Mouse (Mus musculus) adrenal gland, postnatal 25 days (tissue): ENCODE measurements at regions not wholly inside any gene's neighbourhood (a gene's known extent, or its start where the extent isn't known, plus 50 kb on each side); places are given as distances from the start of the nearest gene placed in this dataset.

Source experiments
- DNase-seq: peaks from one replicate; pipeline ENCODE4 v3.0.0; 2021; ENCODE audit warnings: mixed read lengths

DNA sequence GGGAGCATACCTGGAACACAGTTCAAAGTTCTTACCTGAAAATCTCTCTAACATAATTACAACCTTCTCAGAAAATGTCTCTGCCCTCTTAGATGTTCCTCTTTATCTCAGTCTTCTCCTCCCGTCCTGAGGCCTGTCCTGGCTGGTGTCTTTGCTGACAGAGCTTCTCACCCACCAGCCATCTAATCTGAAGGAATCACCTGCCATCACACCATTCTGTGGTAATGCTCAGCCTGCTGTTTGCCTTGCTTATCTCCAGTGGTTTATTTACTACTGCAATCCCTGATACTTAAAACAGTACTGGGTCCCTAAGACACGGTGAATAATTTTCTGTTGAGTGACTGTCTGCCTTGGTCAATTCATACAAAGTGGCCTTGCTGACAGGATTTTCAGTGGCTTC lies 317.8 kb upstream of the Hnrnpa3 start:
- no peak for DNase-seq

DNA sequence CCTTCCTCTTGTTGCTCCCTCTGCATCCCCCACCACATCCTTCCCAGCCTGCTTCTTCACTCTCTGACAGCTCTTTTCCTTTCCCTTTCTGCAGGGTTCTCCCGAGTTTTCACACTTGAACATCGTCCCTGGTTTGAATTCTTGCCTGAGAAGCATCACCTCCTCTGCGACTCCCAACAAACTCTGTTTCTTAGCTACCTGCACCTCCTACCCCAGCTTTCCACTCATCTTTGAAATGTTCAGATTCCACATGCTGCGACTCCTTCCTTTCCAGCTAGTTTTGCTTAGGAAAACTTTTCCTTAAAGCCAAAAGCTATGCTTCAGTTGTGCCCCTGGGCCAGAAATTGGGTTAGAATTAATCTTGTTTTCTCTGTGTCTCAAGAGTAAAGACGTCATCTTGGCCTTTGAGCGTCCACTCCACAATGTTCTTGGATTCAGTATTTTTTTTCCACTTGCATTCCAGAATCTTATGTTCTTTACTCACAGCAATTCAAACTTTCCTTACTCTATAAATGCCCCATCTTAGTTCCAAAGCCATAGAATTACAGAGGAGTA lies 317.3 kb upstream of the Hnrnpa3 start:
- DNase-seq = no peak

DNA sequence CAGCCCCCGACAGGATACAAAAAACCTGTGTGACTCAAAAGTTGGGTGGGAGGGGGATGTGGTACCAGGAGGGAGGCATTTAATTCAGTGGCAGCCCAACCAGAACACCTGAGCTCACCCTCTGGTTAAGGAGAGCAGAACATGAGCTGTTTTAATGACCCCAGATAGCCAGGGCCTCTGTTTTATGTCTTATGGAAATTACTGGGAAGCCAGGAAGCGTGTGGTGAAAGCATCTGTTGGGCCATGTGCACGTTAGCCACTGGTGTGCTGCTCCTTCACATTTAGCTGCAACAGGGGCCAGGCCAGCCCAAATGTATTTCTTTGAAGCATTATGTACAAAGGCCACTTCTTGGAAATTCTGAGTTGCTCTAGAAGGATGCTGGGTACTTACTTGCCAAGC lies 308.2 kb upstream of the Hnrnpa3 start:
- DNase-seq = no peak

DNA sequence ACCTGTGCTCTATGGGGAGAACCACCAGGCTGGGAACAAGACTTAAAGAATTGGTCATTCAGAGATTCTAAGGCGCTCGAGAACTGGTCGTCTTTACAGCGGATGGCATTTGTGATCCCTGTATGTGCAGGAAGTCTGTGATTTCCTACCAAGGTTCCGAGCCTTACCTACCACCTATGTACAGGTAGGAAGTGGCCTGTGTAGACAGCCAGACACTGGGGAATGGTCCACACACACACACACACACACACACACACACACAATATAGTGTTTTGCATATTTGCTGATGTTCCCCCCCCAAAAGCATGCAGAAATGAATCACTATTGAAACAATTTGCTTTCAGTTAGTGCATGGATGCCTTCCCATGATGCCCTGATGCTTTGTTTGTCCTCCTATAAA lies 307.1 kb upstream of the Hnrnpa3 start:
- no peak for DNase-seq

DNA sequence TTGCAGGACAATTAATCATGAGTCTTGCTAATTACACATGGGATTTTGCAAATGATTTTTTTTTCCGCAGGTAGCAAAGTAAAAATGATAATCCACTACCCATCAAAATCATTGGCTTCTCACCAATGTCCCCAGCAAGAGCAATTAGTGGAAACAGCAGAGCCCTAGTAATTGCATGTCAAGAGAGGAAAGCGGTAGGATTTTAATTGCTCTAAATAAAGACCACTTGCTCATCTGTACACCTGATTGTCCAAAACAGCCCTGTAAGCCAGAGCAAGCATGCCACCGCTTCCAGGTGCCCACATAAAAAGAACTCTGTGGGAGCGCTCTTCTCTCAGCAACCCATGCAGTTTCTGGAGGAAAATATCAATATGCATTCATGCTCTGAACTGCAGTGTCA lies 306.5 kb upstream of the Hnrnpa3 start:
- no peak for DNase-seq

DNA sequence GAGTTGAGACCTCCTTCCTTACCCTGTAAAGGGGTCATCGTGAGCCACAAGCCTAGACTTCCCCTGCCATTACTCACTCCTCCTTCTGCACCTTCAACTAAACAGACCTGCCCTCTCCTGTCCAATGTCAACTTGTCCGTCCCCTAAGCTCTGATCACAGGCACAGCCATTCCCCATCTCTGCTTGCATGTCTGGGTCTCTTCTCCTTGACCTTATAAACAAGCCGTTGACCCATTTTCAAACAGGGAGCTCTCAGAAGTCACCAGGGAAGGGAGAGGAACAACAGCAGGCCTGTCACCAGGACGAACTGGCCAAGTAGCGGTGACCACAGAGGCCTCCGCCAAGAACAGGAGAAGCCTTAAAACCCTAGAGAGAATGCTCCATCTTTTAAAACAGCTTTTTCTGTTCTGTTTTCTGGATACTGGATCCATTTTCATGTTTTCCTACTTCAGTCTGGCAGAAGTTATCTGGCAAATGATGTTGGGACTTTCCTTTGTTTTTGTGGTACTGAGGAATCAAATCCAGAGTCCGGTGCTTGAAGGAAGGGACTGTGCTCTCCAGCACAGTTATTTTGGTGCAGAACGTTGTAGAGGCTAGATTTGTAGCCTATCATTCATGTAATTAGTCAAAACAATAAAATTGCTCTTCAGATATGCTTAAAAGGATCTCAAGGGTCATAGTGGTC lies 302.2 kb upstream of the Hnrnpa3 start:
- no peak for DNase-seq

DNA sequence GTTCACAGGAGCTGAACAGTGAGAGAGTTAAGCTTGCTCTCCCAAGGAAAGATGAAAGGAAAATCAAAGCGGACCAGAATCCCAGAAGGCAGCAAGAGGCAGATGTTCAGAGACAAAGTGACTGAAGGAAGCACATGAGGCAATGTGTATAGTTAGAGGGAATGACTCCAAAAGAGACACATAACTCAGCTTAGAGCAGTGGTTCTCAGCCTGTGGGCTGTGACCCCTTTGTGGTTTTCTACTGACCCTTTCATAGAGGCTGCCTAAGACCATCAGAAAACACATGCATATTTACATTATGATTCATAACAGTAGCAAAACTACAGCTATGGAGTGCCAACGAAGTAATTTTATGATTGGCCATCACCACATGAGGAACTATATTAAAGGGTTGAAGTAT lies 301.5 kb upstream of the Hnrnpa3 start:
- no peak for DNase-seq

DNA sequence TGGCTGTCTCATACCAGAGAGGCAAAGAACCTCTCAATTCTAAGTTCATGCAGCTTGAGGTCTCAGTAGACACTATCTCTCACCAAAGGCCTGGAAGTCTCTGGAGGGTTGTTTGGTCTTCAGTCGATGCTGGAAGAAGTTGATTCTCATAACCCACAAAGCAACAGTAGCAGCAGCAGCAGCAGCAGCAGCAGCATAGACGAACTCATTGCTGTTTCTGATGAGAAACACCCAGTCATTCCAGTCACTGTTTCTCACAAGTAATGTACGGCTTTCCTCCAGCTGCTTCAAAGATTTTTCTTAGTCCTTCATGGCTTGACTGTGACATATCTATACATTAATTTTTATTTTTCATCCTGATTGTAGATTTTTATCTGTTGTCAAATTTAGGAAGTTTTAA lies 298.1 kb upstream of the Hnrnpa3 start:
- no peak for DNase-seq

DNA sequence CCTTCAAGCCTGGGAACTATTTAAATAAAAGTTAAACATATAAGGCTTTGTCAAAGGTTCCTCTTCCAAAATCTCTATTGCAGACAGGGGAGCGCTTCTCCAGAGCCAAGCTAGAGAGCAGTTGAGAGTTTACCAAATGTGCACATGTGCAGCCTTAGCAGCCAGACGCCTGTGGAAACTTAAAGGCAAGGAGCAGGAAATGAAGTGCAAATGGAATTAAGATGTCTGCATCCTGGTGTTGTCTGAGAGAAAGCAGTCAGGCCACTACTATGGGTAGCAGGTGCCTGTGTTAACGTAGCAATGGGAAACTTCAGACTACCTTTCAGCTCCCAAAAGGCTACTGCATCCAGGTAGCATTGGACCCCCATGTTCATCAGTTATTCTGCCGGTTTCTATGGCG lies 282.4 kb upstream of the Hnrnpa3 start:
- DNase-seq = no peak

DNA sequence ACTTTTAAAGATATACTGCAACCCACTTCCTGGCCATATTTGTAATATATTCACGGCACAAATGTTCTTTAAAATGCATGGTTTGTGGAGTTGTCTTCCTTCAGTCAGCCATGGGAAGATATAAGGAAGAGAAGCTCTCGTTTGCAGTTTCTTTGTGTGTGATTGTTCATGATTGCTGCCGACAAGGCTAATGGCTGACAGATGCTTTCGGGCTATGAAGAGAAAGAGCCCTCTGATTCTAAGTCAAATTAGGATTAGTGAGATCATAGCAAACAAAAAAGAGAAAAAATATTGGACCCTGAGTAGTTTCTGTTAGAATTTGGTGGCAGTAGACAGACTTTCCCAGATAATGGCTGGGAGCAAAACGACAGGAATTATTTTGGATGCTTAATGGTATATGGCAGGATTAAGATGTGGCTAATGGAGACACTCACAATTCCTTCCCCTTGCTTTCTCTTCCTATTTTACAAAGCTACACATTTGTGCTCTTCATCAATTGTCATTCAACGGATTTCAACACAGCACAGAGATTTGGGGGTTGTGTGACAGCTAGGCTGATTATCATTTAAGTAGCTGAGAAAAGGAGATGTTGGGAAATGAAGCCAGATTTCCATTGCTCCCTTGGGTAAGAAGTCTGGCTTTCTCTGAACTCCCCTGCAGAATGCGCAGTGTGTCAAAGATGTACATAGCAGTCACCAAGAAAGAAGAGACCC lies 273.4 kb upstream of the Hnrnpa3 start:
- DNase-seq = no peak

DNA sequence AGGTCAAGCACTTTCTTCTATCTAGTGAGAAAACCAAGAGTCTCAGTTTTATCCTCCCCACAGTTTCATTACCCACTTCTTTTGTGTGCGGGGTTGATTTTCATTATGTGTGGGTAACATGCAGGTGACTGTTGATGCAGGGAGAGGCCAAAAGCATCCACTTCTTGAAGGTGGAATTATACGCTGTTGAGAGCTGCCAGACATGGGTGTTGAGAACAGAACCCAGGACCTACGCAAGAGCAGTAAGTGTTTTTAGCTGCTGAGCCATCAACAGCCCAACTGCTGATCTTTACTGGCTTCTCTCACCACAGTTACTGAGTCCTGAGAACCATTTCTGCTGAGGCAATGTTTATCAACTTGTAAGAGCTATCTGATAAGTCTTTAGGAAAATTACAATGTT lies 272.4 kb upstream of the Hnrnpa3 start:
- DNase-seq = no peak

DNA sequence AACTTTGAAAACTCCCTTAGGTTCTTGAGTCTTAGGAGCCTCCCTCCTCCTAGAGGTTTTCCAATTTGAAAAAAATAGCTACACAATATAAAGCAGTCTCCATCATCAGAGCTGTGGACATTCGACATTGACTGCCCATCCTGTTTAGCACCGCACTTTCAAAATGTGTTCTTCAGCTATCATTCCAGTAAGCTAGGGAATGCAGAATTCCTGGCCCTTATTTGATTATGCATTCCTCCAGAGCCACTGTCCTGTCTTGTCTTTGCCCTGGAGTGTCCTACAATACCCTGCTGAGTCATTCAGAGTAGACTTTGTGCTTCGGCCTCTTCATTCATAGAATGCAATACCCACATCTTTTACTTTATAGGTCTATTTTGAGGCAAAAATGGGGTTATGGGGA lies 267.0 kb upstream of the Hnrnpa3 start:
- no peak for DNase-seq

DNA sequence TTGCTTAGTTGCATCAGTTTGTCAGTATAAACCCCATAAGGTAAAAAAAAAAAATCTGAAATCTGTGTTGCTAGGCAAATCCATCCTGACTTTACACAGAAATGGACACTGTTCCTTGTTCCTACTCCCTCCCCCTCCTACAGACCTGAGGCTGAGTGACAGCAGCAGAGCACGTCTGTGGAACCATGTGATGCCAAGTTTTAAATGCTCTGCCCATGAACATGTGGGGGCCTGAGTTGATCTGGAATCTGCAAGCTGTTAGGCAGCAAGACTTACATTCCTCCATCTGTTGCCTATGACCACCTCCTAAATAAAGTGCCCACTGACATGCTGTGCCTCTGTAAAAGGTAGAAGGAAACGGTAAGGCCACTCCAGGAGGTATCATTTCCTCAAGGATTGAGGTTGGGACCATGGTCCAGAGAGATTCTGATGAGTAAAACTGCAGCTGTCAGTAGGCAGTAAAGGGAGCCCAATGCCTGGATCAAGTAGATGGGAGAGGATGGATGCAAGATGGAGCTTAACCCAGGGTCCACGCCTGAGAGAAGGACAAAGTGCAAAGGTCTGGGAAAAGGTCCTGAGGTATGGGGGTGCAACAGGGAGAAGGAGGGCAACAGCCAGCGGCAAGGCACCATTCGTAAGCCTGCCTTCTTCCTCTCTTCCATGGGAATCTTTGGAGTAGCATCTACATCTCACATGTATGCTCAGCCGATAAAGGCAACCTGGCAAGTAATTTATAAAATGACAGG lies 264.0 kb upstream of the Hnrnpa3 start:
- DNase-seq = no peak

DNA sequence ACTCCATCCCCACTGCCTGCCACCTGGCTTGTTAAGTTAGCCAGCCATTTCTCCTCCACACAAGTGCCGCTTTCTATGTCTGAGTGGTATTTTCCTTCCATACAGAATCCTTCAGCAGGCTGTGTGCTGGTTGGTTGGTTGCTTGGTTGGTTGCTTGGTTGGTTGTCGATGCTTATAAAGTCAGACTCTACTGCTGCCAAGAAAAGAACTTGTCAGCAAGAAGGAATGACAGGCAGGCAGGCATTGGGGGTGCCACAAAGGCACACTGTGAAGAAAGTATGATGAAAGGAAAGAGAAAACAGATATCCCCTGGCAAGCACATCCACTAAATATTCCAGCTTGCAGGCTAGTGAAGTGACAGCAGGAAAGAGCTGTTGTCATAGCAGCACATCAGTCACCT lies 263.0 kb upstream of the Hnrnpa3 start:
- DNase-seq = no peak

DNA sequence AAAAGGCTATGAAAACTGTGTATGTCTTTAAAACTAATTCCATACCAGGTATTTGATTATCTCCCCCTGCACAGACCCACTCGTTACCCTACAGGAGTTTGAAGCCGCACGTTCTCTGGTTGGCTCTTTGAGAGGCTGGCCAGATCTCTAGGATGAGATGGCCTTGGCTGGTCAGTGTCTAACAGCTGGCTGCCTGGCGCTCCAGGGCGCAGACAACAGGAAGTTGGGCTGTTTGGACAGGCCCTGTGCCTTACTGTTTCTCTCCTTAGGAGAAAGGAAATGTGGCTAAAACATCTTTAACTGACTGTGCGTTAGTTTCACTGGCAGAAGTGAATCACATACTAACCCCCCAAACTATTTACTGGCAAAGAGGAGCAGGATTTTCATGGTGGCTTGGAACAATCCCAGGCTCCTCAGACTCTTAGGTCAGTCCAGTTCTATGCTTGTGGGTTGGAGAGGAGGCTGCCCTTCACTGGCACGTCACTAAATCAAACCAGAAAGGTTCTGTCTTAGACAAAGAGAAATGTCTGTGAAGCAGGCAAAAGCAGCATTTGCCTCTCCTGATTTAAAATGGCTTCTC lies 258.7 kb upstream of the Hnrnpa3 start:
- peak; percentile 16 for DNase-seq

DNA sequence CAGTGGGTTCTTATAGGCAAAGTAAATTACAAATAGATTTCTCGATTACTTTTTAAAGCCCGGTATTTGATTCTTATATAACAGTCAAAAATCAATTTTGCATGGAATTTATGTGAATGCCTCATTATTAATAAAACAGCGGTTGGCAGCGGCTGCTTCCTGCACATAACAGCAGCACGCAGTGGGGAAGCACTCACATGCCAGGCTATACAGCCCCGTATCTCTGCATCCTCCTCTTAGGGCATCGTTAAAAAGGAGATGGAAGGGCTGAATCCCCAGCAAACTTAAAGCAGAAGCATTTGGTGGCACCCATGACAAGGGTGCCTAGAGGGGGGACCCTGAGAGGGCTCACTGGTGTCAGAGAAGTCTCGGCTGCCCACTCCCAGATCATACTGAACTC lies 255.3 kb upstream of the Hnrnpa3 start:
- no peak for DNase-seq

DNA sequence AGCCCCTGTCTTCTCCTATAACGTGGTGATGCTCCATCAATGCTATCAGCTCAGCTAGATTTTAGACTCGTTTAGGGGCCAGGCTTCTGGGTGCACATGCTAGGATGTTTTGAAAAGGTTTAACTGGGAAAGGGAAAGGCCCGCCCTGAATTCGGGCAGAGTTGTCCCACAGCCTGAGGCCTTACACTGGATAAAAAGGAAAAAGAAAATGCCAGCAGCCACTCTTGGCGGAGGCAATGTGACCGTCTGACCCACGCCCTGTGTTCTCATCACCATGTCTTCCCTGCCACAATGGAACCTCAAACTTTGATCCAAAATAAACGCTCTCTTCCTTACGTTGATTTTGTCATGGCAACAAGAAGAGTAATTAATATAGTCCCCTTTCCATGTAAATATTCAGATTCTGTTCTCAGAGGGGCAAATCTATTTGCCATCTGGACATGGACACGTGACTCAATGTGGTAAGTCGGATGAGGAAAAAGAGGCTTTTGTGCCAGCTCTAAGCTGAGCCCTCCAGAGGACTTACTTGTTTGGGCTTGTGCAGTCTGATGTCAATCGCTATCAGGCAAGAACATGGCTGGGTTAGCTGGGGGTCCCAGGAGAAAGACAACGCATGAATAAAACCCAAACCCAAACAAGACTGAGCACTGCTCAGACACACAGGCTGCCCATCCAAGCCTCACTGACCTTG lies 253.4 kb upstream of the Hnrnpa3 start:
- DNase-seq = no peak

DNA sequence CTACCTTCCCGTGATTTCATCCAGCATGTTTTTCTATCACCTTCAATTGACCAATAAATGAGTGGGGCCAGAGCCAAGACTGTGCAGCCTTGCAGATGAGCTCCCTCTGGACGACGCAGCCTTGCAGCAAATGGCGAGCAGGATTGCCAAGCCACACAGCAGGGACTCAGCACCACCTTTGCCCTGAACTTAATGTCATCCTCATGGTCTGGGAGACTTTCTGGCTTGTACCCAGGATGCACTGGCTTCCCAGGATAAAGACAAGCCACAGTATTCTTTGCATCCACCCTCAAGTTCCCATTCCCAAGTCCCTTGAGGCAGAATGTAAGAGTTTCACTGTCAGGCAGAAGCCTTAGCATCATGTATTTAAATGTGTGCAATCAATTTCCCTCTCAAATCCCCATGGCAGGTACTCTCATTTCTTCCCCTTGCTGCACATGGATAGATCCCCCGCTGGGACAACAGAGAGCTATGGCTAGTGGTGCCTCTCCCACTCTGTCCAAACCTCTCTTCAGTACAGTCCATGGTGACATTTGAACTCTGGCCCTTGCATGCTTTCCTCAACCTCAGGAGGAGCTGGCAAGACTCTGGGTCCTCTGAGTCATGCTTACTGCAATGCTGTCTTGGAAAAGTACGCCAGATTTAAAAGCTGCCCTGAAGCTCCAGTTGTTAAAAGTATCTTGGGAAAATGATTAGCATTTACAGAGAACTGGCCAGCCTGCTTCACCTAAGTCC lies 252.2 kb upstream of the Hnrnpa3 start:
- DNase-seq = no peak

DNA sequence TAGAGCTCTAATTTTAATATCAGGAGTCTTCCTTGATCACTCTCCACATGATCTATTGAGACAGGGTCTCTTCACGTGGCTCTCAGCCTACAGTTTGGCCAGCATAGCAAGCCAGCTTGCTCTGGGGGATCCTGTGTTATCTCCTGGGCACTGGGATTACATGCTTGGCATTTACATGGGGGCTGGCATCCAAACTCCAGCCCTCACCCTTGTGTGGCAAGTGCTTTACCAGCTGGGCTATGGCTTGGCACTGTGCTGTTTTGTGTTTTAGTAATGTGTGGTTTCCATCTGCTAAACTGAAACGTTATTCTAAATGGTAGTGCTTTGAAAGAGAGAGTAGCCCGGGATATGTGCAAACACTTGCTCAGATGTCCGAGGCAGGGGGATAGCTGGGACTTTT lies 251.5 kb upstream of the Hnrnpa3 start:
- DNase-seq = no peak

DNA sequence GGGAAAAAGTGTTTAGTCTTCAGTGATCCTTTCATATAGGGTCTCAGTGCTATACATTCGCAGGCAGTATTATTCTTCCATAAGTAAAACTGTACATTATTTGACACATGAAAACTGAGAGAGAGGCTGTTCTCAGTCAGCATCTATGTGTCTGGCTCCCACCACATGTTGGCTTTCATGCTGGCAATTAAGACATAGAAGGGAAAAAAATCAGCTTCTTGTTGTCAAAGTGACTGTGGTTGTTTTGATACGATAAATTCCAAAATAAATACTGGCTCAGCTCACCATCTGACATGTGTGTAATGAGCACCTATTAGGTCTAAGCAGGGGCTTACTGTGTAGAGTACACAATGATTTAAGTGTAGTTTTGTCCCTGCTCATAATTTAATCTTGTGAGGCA lies 251.0 kb upstream of the Hnrnpa3 start:
- no peak for DNase-seq

DNA sequence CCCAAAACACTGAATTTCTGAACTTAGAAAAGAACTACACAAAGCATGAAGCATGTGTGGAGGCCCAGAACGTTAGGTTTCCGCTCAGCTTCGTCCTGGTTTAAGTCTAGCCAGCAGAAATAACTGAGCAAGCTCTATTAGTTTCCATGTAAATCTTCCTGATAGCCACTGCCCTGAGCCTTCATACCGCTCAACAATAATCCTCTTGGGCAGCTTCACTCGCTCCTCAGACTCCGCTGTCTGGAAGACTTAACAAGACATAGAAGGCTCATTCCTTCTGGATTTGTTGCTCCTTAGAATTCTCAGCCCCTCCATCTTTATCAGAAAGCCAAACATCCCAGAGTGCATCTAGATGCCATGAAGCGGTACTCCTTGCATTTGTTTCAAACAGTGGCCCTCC lies 249.3 kb upstream of the Hnrnpa3 start:
- DNase-seq = no peak

DNA sequence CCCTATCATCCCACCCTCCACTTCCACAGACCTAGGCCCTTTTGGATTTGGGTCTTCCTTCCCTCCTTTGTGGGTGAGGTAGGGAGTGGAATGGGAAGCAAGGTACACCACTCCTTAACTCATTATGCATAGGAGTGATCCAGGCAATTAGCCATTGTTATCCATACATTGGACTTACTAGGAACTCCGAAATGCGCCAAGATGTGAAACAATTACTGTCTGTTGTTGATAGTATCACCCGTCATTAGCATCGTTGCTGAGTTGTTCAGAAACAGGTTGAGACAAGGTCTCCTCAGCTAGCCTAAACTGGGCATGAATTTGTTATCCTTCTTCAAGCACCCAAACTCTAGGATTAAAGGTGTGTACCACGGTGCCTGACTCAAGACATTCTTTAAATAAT lies 246.3 kb upstream of the Hnrnpa3 start:
- DNase-seq = no peak
